Mouse (Mus musculus): Measurements from ENCODE around the gene Aamdc.

The Aamdc gene

DNA sequence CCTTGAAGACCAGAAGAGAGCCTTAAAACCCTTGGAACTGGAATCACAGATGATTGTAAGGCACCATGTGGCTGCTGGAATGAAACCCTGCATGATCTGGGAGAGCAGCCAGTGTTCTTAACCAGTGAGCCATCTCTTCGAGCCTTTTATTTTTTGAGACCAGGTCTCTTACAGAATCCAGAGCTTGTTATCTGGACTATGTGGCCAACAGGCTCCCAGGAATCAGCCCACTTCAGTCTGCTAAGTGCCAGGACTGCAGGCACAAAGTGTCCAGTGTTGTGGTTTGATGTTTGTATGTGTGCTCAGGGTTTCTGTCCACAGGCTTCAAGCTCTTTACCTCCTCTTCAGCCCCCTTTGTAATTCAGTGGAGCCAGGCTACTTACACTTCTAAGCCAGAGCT lies 64.5 kb downstream of the Aamdc start:
- no peak for DNase-seq (ENCODE audit: low spot score in 2 of 2)

DNA sequence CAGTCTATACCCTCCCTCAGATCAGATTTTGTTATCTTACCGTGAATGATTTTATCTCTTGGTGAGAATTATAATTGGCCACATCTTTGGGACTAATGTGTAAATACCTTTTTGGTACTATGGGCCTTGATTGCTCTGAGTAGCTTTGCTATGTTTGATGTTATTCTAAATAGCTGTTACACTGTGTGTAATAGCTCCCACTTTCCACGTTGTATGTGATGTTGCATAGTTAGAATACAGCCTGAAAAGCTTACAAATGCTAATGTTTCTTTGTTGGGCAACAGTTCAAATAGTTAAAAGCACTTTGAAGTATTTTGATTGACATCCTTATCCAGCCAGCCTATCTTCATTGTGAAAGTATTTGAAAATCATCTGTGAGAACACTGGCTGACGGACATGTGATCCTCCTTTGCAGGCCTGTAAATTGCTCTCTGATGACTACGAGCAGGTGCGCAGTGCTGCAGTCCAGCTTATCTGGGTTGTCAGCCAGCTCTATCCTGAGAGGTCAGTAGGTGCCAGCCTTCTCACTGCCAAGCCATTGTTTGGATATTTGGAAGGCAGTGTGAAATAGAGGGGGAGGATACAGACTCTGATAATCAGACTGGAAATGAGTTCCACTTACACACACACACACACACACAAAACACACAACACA lies 78.6 kb downstream of the Aamdc start:
- no peak for DNase-seq (ENCODE audit: low spot score in 2 of 2)
